26 mouse cellular contexts compared by ENCODE assay signal in the genomic region with DNA sequence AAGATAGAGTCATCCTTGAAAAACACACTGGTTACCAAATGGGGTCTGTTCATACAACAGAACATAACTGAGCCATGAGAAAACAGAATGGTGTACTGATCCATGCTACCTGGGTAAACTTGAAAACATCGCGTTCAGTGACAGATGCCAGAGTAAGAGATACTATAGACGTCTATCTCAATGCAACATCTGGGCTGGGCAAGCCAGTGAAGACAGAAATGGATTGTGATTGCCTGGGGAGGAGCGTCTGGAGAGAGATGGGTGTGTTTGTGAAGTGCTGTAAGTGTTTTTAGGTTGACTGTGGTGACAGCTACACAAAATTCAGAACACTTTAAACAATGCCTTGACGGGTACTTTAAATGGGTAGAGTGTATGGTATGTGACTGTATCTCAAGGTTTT. TPM values are rescaled to one million over a fixed set of nuclear protein-coding genes. Genes with fewer than 3 reads are reported as not detected.
A peak's percentile ranks its signal among the peaks of the same experiment; 100 is the strongest.
DNase-seq lines count a peak whose midpoint lies in the region; ATAC-seq and TF ChIP-seq lines count a peak whose summit lies in the region.
"Had no signal": no experiment of that assay in that cellular context is flagged by ENCODE, and none has a peak within 500 bp of the region (broad histone marks: within the 10 kb centered on the region; RNA-seq: fewer than 3 reads in every experiment).

No protein-coding gene starts in this region.

- no peak for TF ChIP-seq CTCF in lung, postnatal 0 days (IDR thresholded peaks at IDR 0.05)
- no peak for TF ChIP-seq CTCF in stomach, postnatal 0 days (IDR thresholded peaks at IDR 0.05; ENCODE audit: low read depth)

- no peak for TF ChIP-seq EP300 in lung, postnatal 0 days (IDR thresholded peaks at IDR 0.05)
- TF ChIP-seq EP300 in stomach, postnatal 0 days (optimal IDR thresholded peaks at IDR 0.05), result no peak

- no peaks in the 10 kb centered on the region for H3K36me3 ChIP-seq in heart, embryonic 13.5 days
- H3K36me3 ChIP-seq in lung, postnatal 0 days (ENCODE audit: insufficient read depth, low read length), result no peaks in the 10 kb centered on the region
- H3K36me3 ChIP-seq in liver, embryonic 15.5 days (replicated peaks), result no peaks in the 10 kb centered on the region
- H3K36me3 ChIP-seq in stomach, postnatal 0 days (ENCODE audit: control insufficient read depth, insufficient read depth, low read length), result no peaks in the 10 kb centered on the region
- H3K36me3 ChIP-seq: forebrain, embryonic 10.5 days; hindbrain, embryonic 15.5 days; limb, embryonic 10.5 days; neural tube, embryonic 15.5 days had no signal

- no peak for ATAC-seq in heart, embryonic 13.5 days (ENCODE audit: extremely low read depth, insufficient number of reproducible peaks, low FRiP score, low TSS enrichment)
- 0 out of 2 replicates have a peak, but pooled peaks have one; percentile 29 for ATAC-seq in lung, postnatal 0 days
- peak; percentile 44; the same call in 1 of the 2 replicates for ATAC-seq in liver, embryonic 15.5 days (ENCODE audit: insufficient read depth)
- ATAC-seq in stomach, postnatal 0 days (ENCODE audit: low FRiP score, low TSS enrichment), result no peak
- ATAC-seq in granulocyte monocyte progenitor cell, adult 5-6 weeks (replicated peaks; ENCODE audit: poor library complexity, severe bottlenecking), result no peak
- ATAC-seq: CD4-positive, CD25-positive, alpha-beta regulatory T cell, adult 4 months; forebrain, postnatal 0 days had no signal

- peaks cover 98% of the 10 kb centered on the region for H3K4me1 ChIP-seq in heart, embryonic 13.5 days
- H3K4me1 ChIP-seq in lung, postnatal 0 days (ENCODE audit: insufficient read depth, low read depth, low read length), result peaks cover 31% of the 10 kb centered on the region
- peaks cover 87% of the 10 kb centered on the region for H3K4me1 ChIP-seq in liver, embryonic 15.5 days (replicated peaks)
- H3K4me1 ChIP-seq in stomach, postnatal 0 days (replicated peaks; ENCODE audit: control insufficient read depth, insufficient read depth), result peaks cover 8% of the 10 kb centered on the region

- peak overlapping the region; percentile 76 for H3K27ac ChIP-seq in heart, embryonic 13.5 days (replicated peaks)
- H3K27ac ChIP-seq in lung, postnatal 0 days (ENCODE audit: low read length), result no peak overlapping the region
- no peak overlapping the region for H3K27ac ChIP-seq in liver, embryonic 15.5 days (replicated peaks)
- peak overlapping the region; percentile 53; the same call in 1 of the 2 replicates for H3K27ac ChIP-seq in stomach, postnatal 0 days (replicated peaks)
- H3K27ac ChIP-seq: forebrain, embryonic 10.5 days; hindbrain, embryonic 15.5 days; left cerebral cortex, adult 2 months; limb, embryonic 10.5 days; macrophage; neural tube, embryonic 15.5 days had no signal

- no peak overlapping the region for H3K4me2 ChIP-seq in heart, embryonic 13.5 days
- H3K4me2 ChIP-seq in lung, postnatal 0 days (replicated peaks; ENCODE audit: low read depth, low read length), result no peak overlapping the region
- no peak overlapping the region for H3K4me2 ChIP-seq in liver, embryonic 15.5 days
- no peak overlapping the region for H3K4me2 ChIP-seq in stomach, postnatal 0 days (replicated peaks; ENCODE audit: low read depth)
- H3K4me2 ChIP-seq: hindbrain, embryonic 15.5 days; midbrain, embryonic 11.5 days; neural tube, embryonic 15.5 days had no signal

- peak overlapping the region; percentile 60; the same call in 1 of the 2 replicates for H3K9ac ChIP-seq in heart, embryonic 13.5 days
- H3K9ac ChIP-seq in lung, postnatal 0 days (replicated peaks; ENCODE audit: low read depth), result no peak overlapping the region
- no peak overlapping the region for H3K9ac ChIP-seq in liver, embryonic 15.5 days
- no peak overlapping the region for H3K9ac ChIP-seq in stomach, postnatal 0 days (ENCODE audit: low read length)
- H3K9ac ChIP-seq: forebrain, postnatal 0 days; hindbrain, embryonic 15.5 days; neural tube, embryonic 15.5 days had no signal

- intact Hi-C loops in heart, postnatal 10 days (cut with DNase I), result no loop called here

- 37% methylated on average over 5 of the region's 5 CpGs for WGBS in heart, embryonic 13.5 days
- 33% methylated on average over 5 of the region's 5 CpGs for WGBS in lung, postnatal 0 days
- 20% methylated on average over 5 of the region's 5 CpGs for WGBS in liver, embryonic 15.5 days (ENCODE audit: insufficient replicate concordance)
- 39% methylated on average over 5 of the region's 5 CpGs for WGBS in stomach, postnatal 0 days

- no peaks in the 10 kb centered on the region for H3K9me3 ChIP-seq in heart, embryonic 13.5 days
- H3K9me3 ChIP-seq in lung, postnatal 0 days (ENCODE audit: low read length), result no peaks in the 10 kb centered on the region
- H3K9me3 ChIP-seq in liver, embryonic 15.5 days (replicated peaks), result no peaks in the 10 kb centered on the region
- H3K9me3 ChIP-seq in stomach, postnatal 0 days (ENCODE audit: control insufficient read depth, low read length), result no peaks in the 10 kb centered on the region
- H3K9me3 ChIP-seq: forebrain, embryonic 10.5 days; hindbrain, embryonic 15.5 days; limb, embryonic 10.5 days; neural tube, embryonic 15.5 days had no signal

- H3K4me3 ChIP-seq in heart, embryonic 13.5 days, result no peak overlapping the region
- no peak overlapping the region for H3K4me3 ChIP-seq in lung, postnatal 0 days (ENCODE audit: low read depth, low read length)
- no peak overlapping the region for H3K4me3 ChIP-seq in liver, embryonic 15.5 days (replicated peaks)
- H3K4me3 ChIP-seq in stomach, postnatal 0 days (ENCODE audit: low read depth, low read length), result no peak overlapping the region
- H3K4me3 ChIP-seq: forebrain, embryonic 10.5 days; hindbrain, embryonic 15.5 days; left cerebral cortex, adult 2 months; limb, embryonic 10.5 days; neural tube, embryonic 15.5 days had no signal

- no peaks in the 10 kb centered on the region for H3K27me3 ChIP-seq in heart, embryonic 13.5 days (replicated peaks)
- no peaks in the 10 kb centered on the region for H3K27me3 ChIP-seq in lung, postnatal 0 days (replicated peaks; ENCODE audit: insufficient read depth, low read length)
- H3K27me3 ChIP-seq in liver, embryonic 15.5 days, result no peaks in the 10 kb centered on the region
- H3K27me3 ChIP-seq in stomach, postnatal 0 days (ENCODE audit: control insufficient read depth, insufficient read depth, low read length), result no peaks in the 10 kb centered on the region
- H3K27me3 ChIP-seq: hindbrain, embryonic 15.5 days; neural tube, embryonic 15.5 days had no signal

- no peak for DNase-seq in heart, postnatal 10 days
- no peak for DNase-seq in lung, postnatal 0 days (ENCODE audit: low spot score)
- DNase-seq in lung, postnatal 4 days, result no peak
- DNase-seq in stomach, postnatal 0 days (ENCODE audit: low spot score), result no peak
- DNase-seq in cerebellum, postnatal 4 days (ENCODE audit: low spot score in 2 of 2), result no peak
- DNase-seq: adrenal gland, postnatal 25 days; cerebellum, adult 11-12 months; cerebellum, postnatal 10 days; forebrain, postnatal 0 days; gastrocnemius, postnatal 14 days; kidney, adult 11 months; right cerebral cortex, adult 18-20 months; right cerebral cortex, postnatal 4 days; thymus, adult 2 months; thymus, postnatal 4 days had no signal

RNA-seq across cellular contexts. Expression of gene Pitpnm2, which starts 48.7 kb away (rescaled TPM):
- polyA plus RNA-seq in heart, embryonic 13.5 days (2015; fragmentation: Nextera tagmentation; extraction: Ambion mirVana), result 5.1 and 6.6 TPM in 2 replicates
- 10 to 100 TPM; 54.2 to 58.3 TPM for total RNA-seq in heart, postnatal 10 days (2021)
- 9.2 and 10.5 TPM in 2 replicates for polyA plus RNA-seq in lung, postnatal 0 days (2015; fragmentation: Nextera tagmentation; extraction: Ambion mirVana)
- 1.5 and 2.2 TPM in 2 replicates for polyA plus RNA-seq in liver, embryonic 15.5 days (2015; fragmentation: Nextera tagmentation; extraction: Ambion mirVana)
- 1.8 and 2.3 TPM in 2 replicates for polyA plus RNA-seq in stomach, postnatal 0 days (2015; fragmentation: Nextera tagmentation; extraction: Ambion mirVana)
- total RNA-seq in granulocyte monocyte progenitor cell, adult 5-6 weeks (2014; fragmentation: Nextera tagmentation), result 8.8 and 10.4 TPM in 2 replicates
- total RNA-seq in granulocyte monocyte progenitor cell, adult 5-6 weeks (2017), result 3.1 and 4.1 TPM in 2 replicates

Comparison
In these comparisons a context has a peak if more than half of its experiments do, and no peak if none do; other contexts are left out.
1. ATAC-seq: peak in lung, postnatal 0 days (single experiment) and liver, embryonic 15.5 days (single experiment); none in heart, embryonic 13.5 days (single experiment), stomach, postnatal 0 days (single experiment) and granulocyte monocyte progenitor cell, adult 5-6 weeks (single experiment).
2. H3K27ac ChIP-seq: peak in heart, embryonic 13.5 days (single experiment) and stomach, postnatal 0 days (single experiment); none in lung, postnatal 0 days (single experiment) and liver, embryonic 15.5 days (single experiment).